Mouse (Mus musculus) layer of hippocampus, postnatal 14 days (tissue): ENCODE data around the gene Foxn1. TPM values are rescaled to one million over a fixed set of nuclear protein-coding genes. Genes with fewer than 3 reads are reported as not detected.

Experiments used
- DNase-seq, 2 experiments: peaks; one replicate each; pipeline ENCODE4 v3.0.0; 2021 to 2022; ENCODE audit warnings: low spot score in 2 of 2, mixed read lengths in 1 of 2
- total RNA-seq, 2 experiments: library from RNA; stranded (reverse); gene quantifications; 2 replicates each; pipeline ENCODE4 v1.2.3; 2021

Foxn1 gene
- total RNA-seq, 2 experiments from 2014 or later, result not detected

- no peak for DNase-seq
Observed at GRCm38 (mm10) chr11:78401469-78401868, 15.1 kb upstream of the Foxn1 start.

GRCm38 (mm10) chr11:78400936-78401335 is 14.6 kb upstream of the Foxn1 start:
- DNase-seq, result no peak

GRCm38 (mm10) chr11:78399680-78400079 is 13.3 kb upstream of the Foxn1 start:
- DNase-seq, result peak; percentile 81 to 89

GRCm38 (mm10) chr11:78398212-78398611 is 11.9 kb upstream of the Foxn1 start:
- DNase-seq, result no peak

- peak; percentile 50 to 58 for DNase-seq
Observed at GRCm38 (mm10) chr11:78397397-78397796, 11.0 kb upstream of the Foxn1 start.

GRCm38 (mm10) chr11:78396950-78397349 is 10.6 kb upstream of the Foxn1 start:
- DNase-seq, result no peak

GRCm38 (mm10) chr11:78392728-78393127 is 6.4 kb upstream of the Foxn1 start:
- DNase-seq, result no peak

- no peak for DNase-seq
Observed at GRCm38 (mm10) chr11:78385776-78386175, 582 bp downstream of the Foxn1 start.

GRCm38 (mm10) chr11:78382701-78383100 is 3.7 kb downstream of the Foxn1 start:
- DNase-seq, result no peak

- DNase-seq, result peak in 1 of 2 experiments; percentile 51
Observed at GRCm38 (mm10) chr11:78382286-78382685, 4.1 kb downstream of the Foxn1 start.

GRCm38 (mm10) chr11:78380996-78381395 is 5.4 kb downstream of the Foxn1 start:
- DNase-seq, result peak in 1 of 2 experiments; percentile 28

GRCm38 (mm10) chr11:78380351-78380750 is 6.0 kb downstream of the Foxn1 start:
- DNase-seq, result no peak

- DNase-seq, result no peak
Observed at GRCm38 (mm10) chr11:78377549-78378159, 8.7 kb downstream of the Foxn1 start.

GRCm38 (mm10) chr11:78374147-78374546 is 12.2 kb downstream of the Foxn1 start:
- DNase-seq, result no peak

GRCm38 (mm10) chr11:78372610-78373009 is 13.7 kb downstream of the Foxn1 start:
- no peak for DNase-seq

GRCm38 (mm10) chr11:78372166-78372565 is 14.2 kb downstream of the Foxn1 start:
- no peak for DNase-seq

- DNase-seq, result no peak
Observed at GRCm38 (mm10) chr11:78371711-78372110, 14.6 kb downstream of the Foxn1 start.

GRCm38 (mm10) chr11:78370389-78370788 is 16.0 kb downstream of the Foxn1 start:
- no peak for DNase-seq

- no peak for DNase-seq
Observed at GRCm38 (mm10) chr11:78367456-78368225, 18.7 kb downstream of the Foxn1 start.

- DNase-seq, result no peak
Observed at GRCm38 (mm10) chr11:78364103-78364502, 22.3 kb downstream of the Foxn1 start.

GRCm38 (mm10) chr11:78363309-78364007 is 22.9 kb downstream of the Foxn1 start:
- DNase-seq, result no peak

GRCm38 (mm10) chr11:78360789-78361131 is 25.6 kb downstream of the Foxn1 start:
- DNase-seq, result no peak
